Mouse (Mus musculus): ENCODE results near the gene Klf12.

Klf12 gene

GRCm38 (mm10) chr14:100010525-100010924 lies 274.0 kb downstream of the Klf12 start:
- DNase-seq: no peak

- peak; percentile 64 for DNase-seq
These were observed 274.6 kb downstream of the Klf12 start for GRCm38 (mm10) chr14:100009790-100010382.

DNA sequence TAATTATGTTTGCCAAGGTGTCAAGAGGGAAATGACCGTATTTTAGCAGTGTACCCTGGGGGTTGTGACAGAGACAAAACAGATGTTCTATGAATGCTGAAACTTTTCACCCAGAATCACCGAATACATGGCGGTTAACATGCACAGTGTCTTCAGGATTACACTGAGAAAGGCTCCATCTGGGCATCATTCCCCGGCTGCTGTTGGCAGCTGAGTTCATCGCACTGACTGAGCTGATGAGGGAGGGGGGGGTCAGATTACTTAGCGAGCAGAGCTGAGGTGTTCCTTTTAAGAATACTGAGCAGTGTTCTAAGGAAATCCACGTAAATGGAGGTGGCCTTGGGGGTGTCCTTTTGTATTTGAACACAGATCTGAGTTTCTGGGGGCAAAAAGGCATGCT lies 301.0 kb downstream of the Klf12 start:
- no peak for DNase-seq

DNA sequence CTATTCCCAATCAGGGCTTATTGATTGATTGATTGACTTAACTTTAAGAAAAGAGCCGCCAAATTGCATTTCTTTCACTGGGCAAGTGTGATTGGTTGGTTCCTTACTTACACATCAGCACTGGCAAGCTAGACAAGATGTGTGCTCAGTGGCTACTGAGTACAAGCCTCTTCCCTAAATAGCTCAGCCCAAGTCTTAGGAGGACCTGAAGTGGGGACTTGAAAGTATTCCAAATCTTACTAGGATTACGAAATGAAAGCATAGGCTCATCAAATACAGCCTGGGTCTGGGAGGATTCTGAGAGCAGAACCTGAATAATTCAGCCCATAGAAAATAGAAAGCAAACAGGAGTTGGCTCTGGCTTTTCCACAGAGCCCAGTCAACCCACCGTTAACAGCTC lies 303.3 kb downstream of the Klf12 start:
- DNase-seq: no peak

DNA sequence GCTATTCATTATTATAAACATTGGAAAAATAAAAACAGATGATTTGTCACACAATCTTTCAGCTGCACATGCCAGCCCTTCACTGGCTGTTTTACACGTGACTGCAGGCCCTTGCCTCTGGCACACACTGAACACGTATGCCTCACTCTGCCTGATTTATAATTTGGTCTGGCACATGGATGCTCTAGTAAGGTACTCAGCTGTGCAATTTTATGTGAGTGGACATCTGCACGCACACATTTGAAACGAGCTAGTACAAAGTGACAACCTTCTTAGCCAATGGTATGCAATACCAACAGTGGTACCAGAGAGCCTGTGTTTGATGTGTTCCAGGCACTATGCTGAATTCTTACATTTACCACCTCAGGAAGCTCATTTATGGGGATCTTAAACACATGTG lies 316.6 kb downstream of the Klf12 start:
- no peak for DNase-seq

- no peak for DNase-seq
These were observed 323.8 kb downstream of the Klf12 start for GRCm38 (mm10) chr14:99960500-99961229.

DNA sequence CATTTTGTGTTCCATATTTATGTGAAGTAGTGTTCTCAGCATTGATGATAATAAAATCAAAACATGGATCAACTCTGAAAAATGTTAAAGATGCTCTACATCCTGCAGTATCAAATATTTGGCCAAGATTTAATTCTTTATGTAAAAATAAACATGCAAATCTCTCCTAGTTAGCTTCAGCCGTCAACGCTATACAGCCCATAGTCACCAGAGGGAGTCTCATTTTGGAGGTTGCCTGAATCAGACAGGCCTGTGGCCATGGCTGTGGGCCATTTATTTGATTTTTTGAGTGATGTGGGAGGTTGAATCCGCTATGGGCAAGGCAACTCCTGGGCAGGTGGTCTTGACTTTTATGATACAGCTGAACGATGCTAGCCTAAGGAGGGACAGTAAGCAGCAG lies 329.3 kb downstream of the Klf12 start:
- DNase-seq: no peak

DNA sequence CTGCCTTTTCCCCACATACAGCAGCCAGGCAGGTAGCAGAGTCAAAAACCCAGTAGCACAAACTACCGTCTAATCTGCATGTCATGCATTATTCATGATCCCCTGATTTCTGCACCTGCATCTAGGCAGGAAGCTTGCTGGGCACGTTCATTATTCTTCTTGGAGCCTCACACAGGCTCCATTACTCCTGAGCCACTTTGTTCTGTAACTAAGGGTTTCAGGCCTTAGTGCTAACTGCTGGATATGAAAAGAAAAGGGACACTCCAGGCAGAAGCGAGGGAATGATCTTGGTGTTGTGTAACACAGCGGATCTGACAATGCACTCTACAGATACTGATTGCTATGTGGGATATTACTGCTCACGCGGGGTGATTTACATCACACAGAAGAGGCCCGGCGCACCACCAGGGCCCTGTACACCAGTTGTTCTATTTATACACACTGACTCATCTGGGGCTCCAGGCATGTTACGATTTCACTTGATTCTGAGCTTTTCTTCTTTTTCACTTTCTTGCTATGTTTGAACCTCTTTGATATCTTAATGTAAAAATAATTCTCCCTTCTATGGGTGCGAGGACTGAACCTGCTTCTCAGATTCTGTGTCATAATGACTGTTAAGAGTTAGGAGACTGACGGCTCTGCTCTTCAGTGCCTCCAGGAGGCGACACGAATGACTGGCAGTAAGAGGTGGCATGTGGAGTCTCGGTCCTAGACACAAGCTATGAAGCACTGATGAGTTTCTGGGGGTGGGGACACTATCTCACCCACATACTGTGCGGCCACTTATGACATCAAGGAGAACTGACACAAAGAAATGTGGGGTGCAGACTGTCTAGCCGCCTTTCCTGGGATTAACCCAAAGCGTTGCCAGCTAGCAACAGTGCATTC lies 340.0 kb downstream of the Klf12 start:
- peak; percentile 13 for DNase-seq

GRCm38 (mm10) chr14:99943156-99943555 lies 341.3 kb downstream of the Klf12 start:
- DNase-seq: peak; percentile 80

- DNase-seq: no peak
These were observed 351.0 kb downstream of the Klf12 start for GRCm38 (mm10) chr14:99933456-99933855.

GRCm38 (mm10) chr14:99931879-99932278 lies 352.6 kb downstream of the Klf12 start:
- peak; percentile 76 for DNase-seq

DNA sequence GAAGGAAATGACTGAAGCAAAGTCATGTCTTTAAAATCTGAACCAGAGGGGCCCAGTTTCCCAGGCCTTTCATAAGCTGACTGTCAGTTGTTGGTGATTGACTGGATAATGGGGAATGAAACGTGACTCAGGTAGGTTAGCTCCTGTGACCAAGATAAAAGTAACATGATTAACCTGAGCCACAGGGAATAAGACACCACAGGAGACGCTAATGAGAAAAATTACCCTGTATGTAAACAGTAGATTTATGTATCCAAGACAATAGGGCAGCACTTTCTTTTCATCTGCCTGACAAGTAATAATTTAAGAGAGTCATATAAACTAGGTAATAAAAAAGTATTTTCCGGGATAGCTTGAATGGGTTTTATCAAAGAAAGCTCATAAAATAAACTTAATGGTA lies 372.6 kb downstream of the Klf12 start:
- no peak for DNase-seq

DNA sequence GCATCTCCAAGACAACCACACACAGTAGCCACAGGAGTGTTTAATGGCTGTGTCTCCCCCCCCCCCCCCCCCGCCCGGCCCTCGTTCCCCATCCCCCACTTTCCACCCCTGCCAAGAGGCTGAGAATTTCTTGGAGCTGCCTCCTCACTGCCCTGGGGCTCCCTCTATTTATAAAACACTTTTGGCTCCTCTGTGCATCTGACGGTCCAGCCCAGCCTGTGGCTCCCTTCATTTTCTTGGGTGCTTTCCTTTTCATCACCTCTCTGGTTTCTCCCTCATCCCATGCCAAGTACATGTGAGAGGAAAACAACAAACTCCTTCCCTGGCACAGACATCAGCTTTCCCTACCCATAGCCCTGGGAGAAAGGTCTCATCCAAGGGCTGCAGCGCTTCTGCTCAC lies 373.6 kb downstream of the Klf12 start:
- DNase-seq: no peak

DNA sequence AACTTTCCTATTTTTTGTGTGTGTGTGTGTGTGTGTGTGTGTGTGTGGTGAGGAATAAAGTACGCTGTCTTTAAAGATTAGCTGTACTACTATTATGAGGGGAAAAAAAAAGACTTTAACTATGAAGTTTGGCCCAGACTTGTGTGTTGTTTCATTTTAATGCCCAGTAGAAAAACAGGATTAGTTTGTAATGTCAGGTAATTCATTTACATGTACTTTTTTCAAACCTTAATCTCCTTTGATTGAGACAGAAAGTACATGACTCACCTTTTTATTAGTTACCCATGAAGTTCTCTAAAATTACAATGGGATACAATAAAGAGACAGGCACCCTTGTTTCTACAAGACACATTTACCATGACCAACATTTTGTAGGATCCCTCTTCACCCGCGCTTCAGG lies 383.6 kb downstream of the Klf12 start:
- DNase-seq: no peak

- no peak for DNase-seq
These were observed 385.6 kb downstream of the Klf12 start for GRCm38 (mm10) chr14:99898861-99899260.

- peak; percentile 76 for DNase-seq
These were observed 389.6 kb downstream of the Klf12 start for GRCm38 (mm10) chr14:99894708-99895383.

DNA sequence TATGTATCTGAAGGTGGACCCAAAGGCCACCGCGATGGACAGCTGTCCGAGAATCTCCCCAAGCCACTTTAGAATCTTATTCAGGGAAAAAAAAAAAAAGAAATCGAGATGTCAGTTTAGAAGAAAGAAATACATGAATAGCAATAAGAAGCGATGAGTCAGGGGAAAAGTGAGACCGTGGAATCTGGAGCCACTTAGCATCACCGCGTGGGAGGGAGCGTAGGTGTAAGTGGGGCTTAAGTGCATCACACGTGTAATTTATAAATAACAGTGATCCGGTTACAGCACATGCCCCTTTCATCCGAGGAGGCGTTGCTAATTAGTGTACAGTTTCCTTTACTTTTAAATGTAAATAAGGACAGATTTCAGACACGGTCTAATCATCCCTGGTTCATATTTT lies 390.4 kb downstream of the Klf12 start:
- DNase-seq: no peak

GRCm38 (mm10) chr14:99886503-99886902 lies 398.0 kb downstream of the Klf12 start:
- no peak for DNase-seq

GRCm38 (mm10) chr14:99885562-99885961 lies 398.9 kb downstream of the Klf12 start:
- DNase-seq: no peak

DNA sequence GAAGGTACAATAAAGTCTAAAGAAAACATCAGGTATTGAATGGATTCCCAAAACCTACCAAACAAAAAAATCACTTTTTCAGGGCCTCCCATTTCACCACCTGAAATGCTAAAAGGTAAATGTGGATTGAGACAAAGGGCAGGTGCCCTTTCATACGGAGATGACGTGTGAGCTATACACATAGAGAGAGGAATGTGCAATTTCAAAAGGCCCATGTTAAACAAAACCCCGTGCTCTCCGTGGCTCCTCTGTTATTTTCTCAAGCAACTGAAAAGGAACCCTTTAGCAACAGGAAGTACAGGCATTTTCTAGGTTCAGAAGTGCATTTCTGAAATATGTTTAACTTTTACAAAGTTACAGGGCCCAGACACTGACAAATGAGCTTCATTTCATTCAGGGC lies 399.4 kb downstream of the Klf12 start:
- no peak for DNase-seq

DNA sequence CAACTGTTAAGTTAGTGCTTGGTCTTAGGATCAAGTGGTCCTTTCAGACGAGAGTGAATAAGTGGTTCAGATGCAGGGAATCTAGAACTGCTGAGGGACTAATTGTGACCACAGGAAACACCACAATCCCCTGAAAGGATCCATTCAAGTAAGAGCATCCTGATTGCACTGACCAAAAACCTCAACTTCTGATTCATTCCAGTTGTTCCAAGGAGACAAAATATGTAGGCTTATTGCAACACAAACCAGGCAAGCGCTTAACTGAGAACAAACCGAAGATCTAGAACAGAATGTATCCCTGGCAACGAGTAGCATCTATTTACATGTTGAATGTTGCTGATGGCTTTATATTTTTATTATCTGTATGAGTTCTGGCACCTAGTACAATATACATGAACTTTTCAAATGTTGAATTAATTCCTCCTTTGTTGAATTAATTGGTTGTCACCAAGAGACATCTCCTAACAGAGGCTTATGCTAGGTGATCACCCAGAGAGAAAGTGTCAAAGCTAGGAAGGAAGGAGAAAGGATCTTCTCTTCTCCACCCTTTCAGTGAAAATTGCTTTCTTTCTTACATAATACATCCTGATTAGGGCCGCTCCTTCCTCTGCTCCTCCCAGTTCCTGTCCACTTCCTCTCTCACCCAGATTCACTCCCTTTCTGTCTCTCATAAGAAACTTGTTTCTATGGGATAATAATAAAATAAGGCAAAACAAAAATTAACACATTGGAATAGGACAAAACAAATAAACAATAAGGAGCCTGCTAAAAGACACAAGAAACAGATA lies 407.5 kb downstream of the Klf12 start:
- no peak for DNase-seq

DNA sequence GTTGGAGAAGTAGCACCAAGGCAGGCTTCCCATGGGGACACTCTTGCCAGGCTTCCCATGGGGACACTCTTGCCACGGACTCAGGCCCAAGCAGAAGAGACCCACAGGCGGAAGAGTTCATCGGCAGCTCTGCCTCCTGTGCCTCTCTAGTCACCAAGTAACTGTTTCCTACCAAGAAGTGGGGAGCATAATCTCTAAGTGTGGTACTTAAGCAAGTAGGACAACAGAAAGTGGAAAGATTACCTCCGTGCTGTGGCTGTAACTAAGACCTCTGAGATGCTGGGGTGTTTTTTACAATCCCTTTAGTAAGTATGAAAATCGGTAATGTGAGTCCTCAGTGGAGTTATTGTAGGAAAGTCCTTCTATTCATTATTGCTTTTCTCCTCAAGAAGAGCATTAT lies 410.8 kb downstream of the Klf12 start:
- DNase-seq: no peak
